Mouse (Mus musculus): ENCODE results near the gene Gigyf2. TPM values are rescaled to one million over a fixed set of nuclear protein-coding genes. Genes with fewer than 3 reads are reported as not detected.
"Not testable (repeated sequence)": the region's sequence is repeated elsewhere in the genome, so short reads cannot be mapped to it uniquely, and the experiment has no call there.

Gigyf2 gene
- total RNA-seq, 2 experiments from 2014 or later, result 81.0 to 82.5 TPM

GRCm38 (mm10) chr1:87406012-87406411 is 79.2 kb downstream of the Gigyf2 start:
- intact Hi-C loops (cut with DNase I), result no loop called here
- no peak for DNase-seq (ENCODE audit: low spot score in 2 of 2)

GRCm38 (mm10) chr1:87409380-87409779 is 82.6 kb downstream of the Gigyf2 start:
- no peak for DNase-seq (ENCODE audit: low spot score in 2 of 2)
- intact Hi-C loops (cut with DNase I), result no loop called here

- intact Hi-C loops (cut with DNase I), result loop anchor here (10.0 kb wide), 1 partner anchor 174 kb away; no protein-coding TSS in a partner anchor
- peak; percentile 9 to 26 for DNase-seq (ENCODE audit: low spot score in 2 of 2)
Observed at GRCm38 (mm10) chr1:87418733-87419132, 91.9 kb downstream of the Gigyf2 start.

- DNase-seq (ENCODE audit: low spot score in 2 of 2), result no peak
- intact Hi-C loops (cut with DNase I), result no loop called here
Observed at GRCm38 (mm10) chr1:87435125-87435524, 108.3 kb downstream of the Gigyf2 start.

GRCm38 (mm10) chr1:87436583-87436982 is 109.8 kb downstream of the Gigyf2 start:
- intact Hi-C loops (cut with DNase I), result no loop called here
- no peak for DNase-seq (ENCODE audit: low spot score in 2 of 2)

- peak; percentile 66 to 75 for DNase-seq (ENCODE audit: low spot score in 2 of 2)
- intact Hi-C loops (cut with DNase I), result loop anchor here (5.0 to 10.0 kb wide), 2 partner anchors 310 to 487 kb away; partner anchors contain the start of gene Atg16l1
Observed at GRCm38 (mm10) chr1:87447183-87448104, 120.6 kb downstream of the Gigyf2 start.

GRCm38 (mm10) chr1:87449432-87449831 is 122.6 kb downstream of the Gigyf2 start:
- intact Hi-C loops (cut with DNase I), result loop anchor here (5.0 to 10.0 kb wide), 2 partner anchors 308 to 485 kb away; partner anchors contain the start of gene Atg16l1

GRCm38 (mm10) chr1:87456425-87456824 is 129.6 kb downstream of the Gigyf2 start:
- intact Hi-C loops (cut with DNase I), result no loop called here

More at GRCm38 (mm10) chr1:87449432-87449831, 122.6 kb downstream of the Gigyf2 start:
- DNase-seq (ENCODE audit: low spot score in 2 of 2), result no peak

GRCm38 (mm10) chr1:87458045-87458444 is 131.2 kb downstream of the Gigyf2 start:
- intact Hi-C loops (cut with DNase I), result no loop called here

More at GRCm38 (mm10) chr1:87456425-87456824, 129.6 kb downstream of the Gigyf2 start:
- no peak for DNase-seq (ENCODE audit: low spot score in 2 of 2)

GRCm38 (mm10) chr1:87459856-87460255 is 133.1 kb downstream of the Gigyf2 start:
- intact Hi-C loops (cut with DNase I); DNase-seq (ENCODE audit: low spot score in 2 of 2): not testable (repeated sequence)

More at GRCm38 (mm10) chr1:87458045-87458444, 131.2 kb downstream of the Gigyf2 start:
- no peak for DNase-seq (ENCODE audit: low spot score in 2 of 2)

- DNase-seq (ENCODE audit: low spot score in 2 of 2), result no peak
- intact Hi-C loops (cut with DNase I), result no loop called here
Observed at GRCm38 (mm10) chr1:87467469-87467868, 140.7 kb downstream of the Gigyf2 start.

GRCm38 (mm10) chr1:87468321-87468720 is 141.5 kb downstream of the Gigyf2 start:
- peak in 1 of 2 experiments; percentile 54 for DNase-seq (ENCODE audit: low spot score in 2 of 2)
- intact Hi-C loops (cut with DNase I), result no loop called here

GRCm38 (mm10) chr1:87469971-87470370 is 143.2 kb downstream of the Gigyf2 start, which contains the start of gene Snorc:
Gene Snorc (plus strand): TSS chr1:87470271.
- DNase-seq (ENCODE audit: low spot score in 2 of 2), result peak in 1 of 2 experiments; percentile 21
- intact Hi-C loops (cut with DNase I), result not testable (repeated sequence)

GRCm38 (mm10) chr1:87471914-87472313 is 145.1 kb downstream of the Gigyf2 start:
- peak in 1 of 2 experiments; percentile 33 for DNase-seq (ENCODE audit: low spot score in 2 of 2)
- intact Hi-C loops (cut with DNase I), result no loop called here

GRCm38 (mm10) chr1:87472576-87472975 is 145.8 kb downstream of the Gigyf2 start:
- intact Hi-C loops (cut with DNase I), result no loop called here

GRCm38 (mm10) chr1:87475076-87475895 is 148.5 kb downstream of the Gigyf2 start:
- DNase-seq (ENCODE audit: low spot score in 2 of 2), result peak; percentile 73 to 90
- intact Hi-C loops (cut with DNase I), result no loop called here

More at GRCm38 (mm10) chr1:87472576-87472975, 145.8 kb downstream of the Gigyf2 start:
- no peak for DNase-seq (ENCODE audit: low spot score in 2 of 2)

GRCm38 (mm10) chr1:87482546-87482945 is 155.7 kb downstream of the Gigyf2 start:
- DNase-seq (ENCODE audit: low spot score in 2 of 2), result no peak
- intact Hi-C loops (cut with DNase I), result no loop called here

GRCm38 (mm10) chr1:87486386-87486785 is 159.6 kb downstream of the Gigyf2 start:
- intact Hi-C loops (cut with DNase I), result no loop called here
- DNase-seq (ENCODE audit: low spot score in 2 of 2), result peak; percentile 46 to 79

- DNase-seq (ENCODE audit: low spot score in 2 of 2), result no peak
- intact Hi-C loops (cut with DNase I), result no loop called here
Observed at GRCm38 (mm10) chr1:87492285-87492684, 165.5 kb downstream of the Gigyf2 start.
